Mouse (Mus musculus): Measurements from ENCODE around the gene Slc6a16.

DNA sequence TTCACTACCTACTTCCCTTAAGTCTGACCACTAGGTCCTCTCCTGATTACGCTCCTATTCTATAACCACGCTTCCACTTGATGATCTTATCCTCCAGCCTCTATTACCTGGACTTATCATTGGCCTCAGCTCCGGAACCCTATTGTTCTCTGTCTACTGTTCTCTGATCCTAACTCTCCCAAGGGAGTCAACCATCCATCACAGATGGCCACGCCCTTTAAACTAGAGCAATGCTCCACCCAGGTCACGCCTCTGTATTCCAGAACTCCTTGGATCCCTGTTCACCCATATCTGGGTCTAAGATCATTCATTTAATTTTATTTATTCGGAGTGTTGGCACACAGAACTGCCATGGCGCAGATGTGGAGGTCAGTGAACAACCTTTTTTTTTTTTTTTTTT is 28.5 kb upstream of the Slc6a16 start:
- TF ChIP-seq CTCF (IDR thresholded peaks at IDR 0.05; ENCODE audit: borderline replicate concordance, extremely low read depth, insufficient read depth, insufficient read length) = no peak
- TF ChIP-seq POLR2A (IDR thresholded peaks at IDR 0.05; ENCODE audit: borderline replicate concordance, extremely low read depth, insufficient read depth, insufficient read length, poor library complexity, severe bottlenecking) = no peak

Measured in brain, embryonic 14.5 days (tissue).